Mouse (Mus musculus): Measurements from ENCODE around the gene Celf1.

- TF ChIP-seq ZC3H11A (IDR thresholded peaks at IDR 0.05; ENCODE audit: borderline replicate concordance, low read depth, low read length) (no peak), MAFK (IDR thresholded peaks at IDR 0.05; ENCODE audit: insufficient read depth, low read depth, low read length) (no peak), ZNF384 (IDR thresholded peaks at IDR 0.05; ENCODE audit: low read depth, low read length) (no peak)
Measured at GRCm38 (mm10) chr2:90917233-90917998, 22.8 kb upstream of the Celf1 start.

Measured in ES-E14 (cell line).